Mouse (Mus musculus): ENCODE results near the gene Gstt2. TPM values are rescaled to one million over a fixed set of nuclear protein-coding genes. Genes with fewer than 3 reads are reported as not detected.

Gstt2 gene
- polyA plus RNA-seq, 1 experiment, result 89.9 TPM

GRCm38 (mm10) chr10:75827668-75828360, 9.4 kb downstream of the Gstt2 start:
- Histone ChIP-seq H3K4me3 (ENCODE audit: low read depth, low read length) (no peak overlapping the region), H3K36me3 (ENCODE audit: control insufficient read depth, insufficient read depth, low read length) (no peaks in the 10 kb centered on the region), H3K4me1 (ENCODE audit: control insufficient read depth, insufficient read depth, insufficient read length, low read length) (peaks cover 9% of the 10 kb centered on the region; the same call in 1 of the 2 replicates), H3K27me3 (ENCODE audit: control insufficient read depth, insufficient read depth, low read length) (no peaks in the 10 kb centered on the region), H3K27ac (ENCODE audit: insufficient read depth, low read depth, low read length) (0 out of 2 replicates have a peak overlapping the region, but pooled peaks have one; percentile 7)
- WGBS, result 84% methylated on average over 4 of the region's 4 CpGs
- TF ChIP-seq CTCF (IDR thresholded peaks at IDR 0.05; ENCODE audit: extremely low read depth, insufficient read length, insufficient replicate concordance, low read depth, low read length) (no peak), POLR2A (IDR thresholded peaks at IDR 0.05; ENCODE audit: low read depth, low read length) (no peak)

DNA sequence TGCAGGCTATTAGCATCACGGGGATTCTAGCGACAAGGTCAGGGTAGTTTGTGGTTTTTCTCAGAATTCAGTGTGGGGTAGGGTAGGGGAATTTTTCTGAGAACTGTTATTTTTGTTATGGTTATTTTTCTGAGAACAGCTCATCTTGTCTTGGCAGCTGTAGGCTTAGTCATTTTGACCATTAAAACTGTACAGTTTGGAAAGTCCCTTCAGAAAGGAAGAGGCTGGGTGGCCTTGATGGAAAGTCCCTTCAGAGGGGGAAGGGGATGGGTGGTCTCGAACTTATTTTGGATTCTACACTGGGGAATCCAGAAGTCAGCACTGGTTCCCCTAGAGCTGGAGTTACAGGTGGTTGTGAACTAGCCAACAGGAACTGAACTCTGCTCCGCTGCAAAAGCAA, 12.7 kb downstream of the Gstt2 start:
- WGBS, result 64% methylated on average over 4 of the region's 4 CpGs
- Histone ChIP-seq H3K27me3 (ENCODE audit: control insufficient read depth, insufficient read depth, low read length) (no peaks in the 10 kb centered on the region), H3K36me3 (ENCODE audit: control insufficient read depth, insufficient read depth, low read length) (no peaks in the 10 kb centered on the region), H3K4me1 (ENCODE audit: control insufficient read depth, insufficient read depth, insufficient read length, low read length) (peaks cover 4% of the 10 kb centered on the region; the same call in 1 of the 2 replicates), H3K27ac (ENCODE audit: insufficient read depth, low read depth, low read length) (no peak overlapping the region), H3K4me3 (ENCODE audit: low read depth, low read length) (no peak overlapping the region)
- TF ChIP-seq CTCF (IDR thresholded peaks at IDR 0.05; ENCODE audit: extremely low read depth, insufficient read length, insufficient replicate concordance, low read depth, low read length) (no peak), POLR2A (IDR thresholded peaks at IDR 0.05; ENCODE audit: low read depth, low read length) (no peak)

DNA sequence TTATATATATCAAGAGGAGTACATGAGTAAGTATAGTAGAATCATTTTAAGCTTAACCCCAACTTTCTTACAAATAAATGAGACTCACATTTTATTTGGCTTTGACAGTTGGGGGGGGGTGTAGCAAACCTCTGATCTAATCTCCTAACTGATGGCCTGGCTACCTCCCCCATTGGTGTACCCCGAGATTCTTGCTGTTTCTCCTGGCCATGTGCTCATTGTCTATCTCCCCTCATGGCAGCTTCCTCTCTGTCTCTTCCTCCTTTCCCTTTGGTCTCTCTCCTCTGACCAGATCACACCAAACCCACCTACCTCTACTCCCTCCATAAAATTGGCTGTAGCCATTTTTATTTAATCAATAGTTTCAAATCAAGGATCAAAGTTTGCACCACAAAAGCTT, 13.4 kb downstream of the Gstt2 start:
- no peaks in the 10 kb centered on the region for H3K36me3 ChIP-seq (ENCODE audit: control insufficient read depth, insufficient read depth, low read length)
- TF ChIP-seq CTCF (IDR thresholded peaks at IDR 0.05; ENCODE audit: extremely low read depth, insufficient read length, insufficient replicate concordance, low read depth, low read length) (no peak), POLR2A (IDR thresholded peaks at IDR 0.05; ENCODE audit: low read depth, low read length) (no peak)
- no peak overlapping the region for H3K4me3 ChIP-seq (ENCODE audit: low read depth, low read length)
- H3K4me1 ChIP-seq (ENCODE audit: control insufficient read depth, insufficient read depth, insufficient read length, low read length), result peaks cover 4% of the 10 kb centered on the region; the same call in 1 of the 2 replicates
- no peak overlapping the region for H3K27ac ChIP-seq (ENCODE audit: insufficient read depth, low read depth, low read length)
- H3K27me3 ChIP-seq (ENCODE audit: control insufficient read depth, insufficient read depth, low read length), result no peaks in the 10 kb centered on the region
- 89% methylated on average over 1 of the region's 1 CpGs for WGBS

- no peak within 1 kb of the TSS for H3K4me3 ChIP-seq (ENCODE audit: low read depth, low read length)
- no peaks in the 10 kb centered on the region for H3K36me3 ChIP-seq (ENCODE audit: control insufficient read depth, insufficient read depth, low read length)
- no peaks in the 10 kb centered on the region; the same call in 1 of the 2 replicates for H3K4me1 ChIP-seq (ENCODE audit: control insufficient read depth, insufficient read depth, insufficient read length, low read length)
- no peak within 1 kb of the TSS for H3K27ac ChIP-seq (ENCODE audit: insufficient read depth, low read depth, low read length)
- 95% methylated on average over 2 of the region's 2 CpGs for WGBS
- no peak for TF ChIP-seq POLR2A (IDR thresholded peaks at IDR 0.05; ENCODE audit: low read depth, low read length)
- TF ChIP-seq CTCF (IDR thresholded peaks at IDR 0.05; ENCODE audit: extremely low read depth, insufficient read length, insufficient replicate concordance, low read depth, low read length), result no peak
- no peaks in the 10 kb centered on the region for H3K27me3 ChIP-seq (ENCODE audit: control insufficient read depth, insufficient read depth, low read length)
Observed at GRCm38 (mm10) chr10:75822443-75822842, 14.8 kb downstream of the Gstt2 start, which contains the start of gene Gstt4. Gene Gstt4 (minus strand): TSS chr10:75822543.

DNA sequence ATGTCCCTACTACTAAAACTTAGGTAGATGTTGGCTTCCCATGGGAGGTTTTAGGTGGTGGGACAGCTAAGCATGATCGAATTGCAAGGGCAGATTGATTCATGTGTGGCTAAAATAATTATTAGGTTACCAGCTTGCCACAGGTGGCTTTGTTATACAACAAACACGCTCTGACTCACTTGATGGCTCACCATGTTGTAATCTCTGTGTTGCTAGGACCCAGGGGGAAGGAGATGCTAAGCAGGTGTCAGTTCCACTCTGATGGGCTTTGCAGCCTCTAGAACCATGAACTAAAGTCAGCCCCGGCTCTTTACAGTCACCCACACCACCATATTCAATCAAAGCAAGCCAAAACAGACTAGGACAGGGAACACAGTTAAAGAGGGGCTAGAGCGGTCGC, 17.3 kb downstream of the Gstt2 start:
- no peak overlapping the region for H3K27ac ChIP-seq (ENCODE audit: insufficient read depth, low read depth, low read length)
- H3K4me3 ChIP-seq (ENCODE audit: low read depth, low read length), result no peak overlapping the region
- no peaks in the 10 kb centered on the region for H3K27me3 ChIP-seq (ENCODE audit: control insufficient read depth, insufficient read depth, low read length)
- H3K36me3 ChIP-seq (ENCODE audit: control insufficient read depth, insufficient read depth, low read length), result no peaks in the 10 kb centered on the region
- H3K4me1 ChIP-seq (ENCODE audit: control insufficient read depth, insufficient read depth, insufficient read length, low read length), result no peaks in the 10 kb centered on the region
- no peak for TF ChIP-seq POLR2A (IDR thresholded peaks at IDR 0.05; ENCODE audit: low read depth, low read length)
- no peak for TF ChIP-seq CTCF (IDR thresholded peaks at IDR 0.05; ENCODE audit: extremely low read depth, insufficient read length, insufficient replicate concordance, low read depth, low read length)
- 88% methylated on average over 5 of the region's 5 CpGs for WGBS

DNA sequence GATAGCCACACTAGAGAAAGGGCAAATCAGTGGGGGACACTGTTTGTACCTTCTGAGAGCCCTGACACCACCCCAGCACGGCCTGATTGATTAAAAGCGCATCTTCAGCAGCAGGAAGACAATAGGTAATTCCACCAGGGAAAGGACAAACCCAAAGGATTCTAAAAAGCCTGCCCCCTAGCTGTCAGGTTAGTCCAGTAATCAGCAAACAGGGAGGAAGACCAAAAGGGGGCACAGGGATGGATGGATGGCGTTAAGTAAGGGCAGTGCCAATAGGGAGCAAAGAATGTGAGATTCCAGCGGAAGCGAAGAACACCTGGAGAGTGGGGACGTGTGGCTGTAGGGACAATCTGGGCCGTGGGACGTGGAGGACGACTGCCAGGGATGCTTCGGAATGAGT, 18.6 kb downstream of the Gstt2 start:
- Histone ChIP-seq H3K27ac (ENCODE audit: insufficient read depth, low read depth, low read length) (no peak overlapping the region), H3K27me3 (ENCODE audit: control insufficient read depth, insufficient read depth, low read length) (no peaks in the 10 kb centered on the region), H3K4me3 (ENCODE audit: low read depth, low read length) (no peak overlapping the region), H3K36me3 (ENCODE audit: control insufficient read depth, insufficient read depth, low read length) (no peaks in the 10 kb centered on the region), H3K4me1 (ENCODE audit: control insufficient read depth, insufficient read depth, insufficient read length, low read length) (no peaks in the 10 kb centered on the region)
- no peak for TF ChIP-seq POLR2A (IDR thresholded peaks at IDR 0.05; ENCODE audit: low read depth, low read length)
- peak; percentile 34; the same call in 1 of the 2 replicates for TF ChIP-seq CTCF (IDR thresholded peaks at IDR 0.05; ENCODE audit: extremely low read depth, insufficient read length, insufficient replicate concordance, low read depth, low read length)
- 58% methylated on average over 10 of the region's 10 CpGs for WGBS

DNA sequence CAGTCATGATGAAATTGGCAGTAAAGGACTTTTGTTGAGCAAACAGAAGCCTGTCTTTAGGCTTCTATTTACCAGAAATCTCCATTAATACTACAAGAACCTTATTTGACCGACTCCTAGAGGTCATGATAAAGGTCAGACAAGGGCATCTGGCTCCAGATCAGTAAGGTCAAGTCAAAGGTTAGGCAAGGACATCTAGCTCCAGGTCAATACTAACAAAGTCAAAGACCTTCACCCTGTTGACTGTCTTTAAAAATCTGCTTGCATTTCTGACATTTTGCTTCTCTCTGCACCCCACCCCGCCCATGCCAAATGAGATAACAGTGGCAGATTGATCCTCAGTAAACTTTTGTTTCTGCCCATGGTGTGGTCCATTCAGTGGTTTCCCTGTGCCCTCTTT, 33.0 kb downstream of the Gstt2 start:
- Histone ChIP-seq H3K4me3 (ENCODE audit: low read depth, low read length) (no peak overlapping the region), H3K4me1 (ENCODE audit: control insufficient read depth, insufficient read depth, insufficient read length, low read length) (no peaks in the 10 kb centered on the region), H3K36me3 (ENCODE audit: control insufficient read depth, insufficient read depth, low read length) (no peaks in the 10 kb centered on the region), H3K27me3 (ENCODE audit: control insufficient read depth, insufficient read depth, low read length) (no peaks in the 10 kb centered on the region), H3K27ac (ENCODE audit: insufficient read depth, low read depth, low read length) (no peak overlapping the region)
- WGBS, result 51% methylated on average over 2 of the region's 2 CpGs
- TF ChIP-seq POLR2A (IDR thresholded peaks at IDR 0.05; ENCODE audit: low read depth, low read length), result no peak
- no peak for TF ChIP-seq CTCF (IDR thresholded peaks at IDR 0.05; ENCODE audit: extremely low read depth, insufficient read length, insufficient replicate concordance, low read depth, low read length)

Measured in small intestine, adult 2 months (tissue).